Mouse (Mus musculus) limb, embryonic 13.5 days (tissue): ENCODE measurements around the gene Mroh3. TPM values are rescaled to one million over a fixed set of nuclear protein-coding genes. Genes with fewer than 3 reads are reported as not detected.

ENCODE experiments used
- ATAC-seq: fragments of 200-750 bp; cut with Nextera tagmentation; 2 replicates; pipeline ENCODE4 v1.8.0; 2017; ENCODE audit warnings: low read depth, moderate number of reproducible peaks, moderate TSS enrichment; ENCODE audit not compliant: low FRiP score
- H3K27ac ChIP-seq: fragments of 300-500 bp; sonication (generic); 2 replicates; pipeline ENCODE4 v1.5.1; 2015; ENCODE audit warnings: inconsistent platforms, mild to moderate bottlenecking, moderate library complexity
- H3K27me3 ChIP-seq: fragments of 300-500 bp; sonication (generic); 2 replicates; pipeline ENCODE4 v1.6.1; 2015; ENCODE audit warnings: mild to moderate bottlenecking, inconsistent platforms
- H3K36me3 ChIP-seq: fragments of 300-500 bp; sonication (generic); 2 replicates; pipeline ENCODE4 v1.6.1; 2015; ENCODE audit warnings: inconsistent platforms, mild to moderate bottlenecking, moderate library complexity
- H3K4me1 ChIP-seq: fragments of 300-500 bp; sonication (generic); 2 replicates; pipeline ENCODE4 v1.6.1; 2015; ENCODE audit warnings: inconsistent platforms
- H3K4me2 ChIP-seq: fragments of 300-500 bp; sonication (generic); replicated peaks from 2 replicates; pipeline ENCODE4 v1.6.1; 2015; ENCODE audit warnings: inconsistent platforms, mild to moderate bottlenecking, moderate library complexity
- H3K4me3 ChIP-seq: fragments of 300-500 bp; sonication (generic); 2 replicates; pipeline ENCODE4 v1.5.1; 2015; ENCODE audit warnings: moderate library complexity, mild to moderate bottlenecking, inconsistent platforms
- H3K9ac ChIP-seq: fragments of 300-500 bp; sonication (generic); 2 replicates; pipeline ENCODE4 v1.6.1; 2015; ENCODE audit warnings: mild to moderate bottlenecking, inconsistent platforms
- H3K9me3 ChIP-seq: fragments of 300-500 bp; sonication (generic); 2 replicates; pipeline ENCODE4 v1.6.1; 2016; ENCODE audit warnings: inconsistent platforms
- WGBS: fragments of 180-500 bp; shearing (Covaris S2); methylation state at CpG from one replicate; pipeline ENCODE4 v1.1.7; 2015; 5-methylcytosine and 5-hydroxymethylcytosine counted together
- polyA plus RNA-seq: library from polyadenylated mRNA; unstranded; fragments of >200 nt; fragmentation: Nextera tagmentation; extraction: Ambion mirVana; gene quantifications from 2 replicates; pipeline ENCODE4 v1.2.1, GENCODE M21; 2015

Mroh3 gene
- polyA plus RNA-seq, 1 experiment from 2014 or later: not detected

GRCm38 (mm10) chr1:136132386-136133201, 80.0 kb downstream of the Mroh3 start:
- Histone ChIP-seq H3K4me1 (peaks cover 91% of the 10 kb centered on the region), H3K9ac (peak overlapping the region; percentile 87), H3K9me3 (no peaks in the 10 kb centered on the region), H3K4me3 (peak overlapping the region; percentile 85), H3K27ac (no peak overlapping the region), H3K4me2 (peak overlapping the region; percentile 87), H3K27me3 (no peaks in the 10 kb centered on the region), H3K36me3 (no peaks in the 10 kb centered on the region)
- no peak for ATAC-seq
- 29% methylated on average over 10 of the region's 10 CpGs for WGBS

Other genes starting within 250 kb of the Mroh3 start
- 0.09 TPM in 1 of 2 replicates, not detected in the other for gene Igfn1, start 206.5 kb downstream of the Mroh3 start, polyA plus RNA-seq
- gene Tmem9, start 204.7 kb downstream of the Mroh3 start, polyA plus RNA-seq: 214 and 215 TPM in 2 replicates
- gene Ascl5, start 162.0 kb downstream of the Mroh3 start, polyA plus RNA-seq: not detected in 2 replicates
- 4.2 and 5.0 TPM in 2 replicates for gene Cacna1s, start 160.1 kb downstream of the Mroh3 start, polyA plus RNA-seq
- 5.5 and 5.6 TPM in 2 replicates for gene Kif21b, start 81.4 kb downstream of the Mroh3 start, polyA plus RNA-seq
- gene Inava, start 21.4 kb upstream of the Mroh3 start, polyA plus RNA-seq: 18.8 and 21.1 TPM in 2 replicates
- gene Gpr25, start 48.0 kb upstream of the Mroh3 start, polyA plus RNA-seq: not detected in 2 replicates
- 9.9 and 10.1 TPM in 2 replicates for gene Camsap2, start 133.3 kb upstream of the Mroh3 start, polyA plus RNA-seq
- 20.1 and 20.2 TPM in 2 replicates for gene Ddx59, start 202.4 kb upstream of the Mroh3 start, polyA plus RNA-seq